Mouse (Mus musculus) 416B (cell line): ENCODE measurements at regions not wholly inside any gene's neighbourhood (a gene's known extent, or its start where the extent isn't known, plus 50 kb on each side); places are given as distances from the start of the nearest gene placed in this dataset.

Experiments
- DNase-seq: peaks from one replicate; pipeline ENCODE4 v3.0.0; 2011; ENCODE audit warnings: low read depth

- DNase-seq = no peak
Observed at GRCm38 (mm10) chr5:103309806-103310525, 98.8 kb upstream of the Mapk10 start.

DNA sequence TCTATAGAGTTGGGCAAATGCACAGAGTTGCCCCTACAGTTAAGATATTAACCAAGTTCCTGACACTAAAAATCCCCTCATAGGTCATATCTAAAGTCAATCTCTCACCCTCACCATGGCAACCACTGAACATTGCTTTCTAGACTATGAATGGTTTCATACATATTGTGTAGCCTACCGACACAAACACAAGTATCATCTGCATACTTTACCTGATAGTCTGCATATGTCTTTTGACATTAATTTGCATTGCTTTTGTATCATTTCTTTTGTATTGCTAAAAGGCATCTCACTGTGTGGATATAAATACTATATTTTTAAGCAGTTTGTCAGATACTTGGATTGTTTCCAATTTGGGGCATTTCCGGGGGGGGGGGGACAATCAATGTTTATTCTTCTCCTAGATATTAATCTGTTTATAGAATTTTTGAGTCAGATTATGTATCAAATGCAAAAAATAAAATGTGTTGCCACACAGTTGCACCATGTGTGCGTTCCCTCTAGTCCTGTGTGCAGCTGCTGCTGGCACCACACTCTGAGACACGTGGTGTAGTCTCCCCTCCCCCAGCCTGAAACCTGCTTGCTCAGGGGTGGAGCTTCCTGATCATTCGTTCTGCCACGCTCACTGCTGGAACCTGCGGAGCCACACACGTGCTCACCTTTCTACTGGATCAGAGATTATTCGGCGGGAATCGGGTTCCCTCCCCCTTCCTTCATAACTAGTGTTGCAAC, 94.7 kb upstream of the Mapk10 start:
- DNase-seq = no peak

DNA sequence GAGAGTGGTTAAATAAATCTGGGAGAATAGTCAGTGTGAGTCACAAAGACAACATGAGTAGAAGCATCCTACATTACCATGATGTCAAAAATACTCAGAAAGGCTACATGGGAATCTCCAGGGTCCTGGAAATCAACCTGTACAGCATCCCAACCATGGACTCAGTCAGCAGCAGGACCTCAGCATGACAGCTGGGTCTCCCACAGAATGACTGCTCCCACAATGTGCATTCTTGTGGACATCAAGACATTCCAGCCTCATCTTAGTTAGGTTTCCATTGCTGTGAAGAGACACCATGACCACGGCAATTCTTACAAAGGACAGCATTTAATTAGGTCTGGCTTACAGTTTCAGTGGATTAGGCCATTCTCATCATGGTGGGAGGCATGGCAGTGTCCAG, 93.8 kb upstream of the Mapk10 start:
- no peak for DNase-seq

DNA sequence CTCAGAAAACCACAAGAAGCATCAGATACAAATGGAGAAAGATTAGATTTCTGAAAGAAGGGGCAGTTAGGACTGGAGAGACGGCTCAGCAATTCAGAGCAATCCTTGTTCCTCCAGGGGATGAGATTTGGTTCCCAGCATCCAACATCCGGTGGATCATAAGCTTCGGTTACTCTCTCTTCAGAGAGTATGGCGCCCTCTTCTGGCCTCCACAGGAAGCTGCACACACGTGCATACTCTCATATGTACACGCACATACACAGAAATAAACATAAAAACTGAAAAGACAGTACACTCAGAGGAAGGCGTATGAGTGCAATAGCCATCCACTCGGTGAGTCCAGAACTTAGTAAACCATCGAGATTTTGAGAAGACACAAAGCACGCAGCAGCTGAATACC, 91.6 kb upstream of the Mapk10 start:
- no peak for DNase-seq

GRCm38 (mm10) chr5:103301303-103301702, 90.2 kb upstream of the Mapk10 start:
- no peak for DNase-seq

GRCm38 (mm10) chr5:103293953-103294352, 82.8 kb upstream of the Mapk10 start:
- DNase-seq = no peak

GRCm38 (mm10) chr5:103291691-103292090, 80.6 kb upstream of the Mapk10 start:
- DNase-seq = no peak

DNA sequence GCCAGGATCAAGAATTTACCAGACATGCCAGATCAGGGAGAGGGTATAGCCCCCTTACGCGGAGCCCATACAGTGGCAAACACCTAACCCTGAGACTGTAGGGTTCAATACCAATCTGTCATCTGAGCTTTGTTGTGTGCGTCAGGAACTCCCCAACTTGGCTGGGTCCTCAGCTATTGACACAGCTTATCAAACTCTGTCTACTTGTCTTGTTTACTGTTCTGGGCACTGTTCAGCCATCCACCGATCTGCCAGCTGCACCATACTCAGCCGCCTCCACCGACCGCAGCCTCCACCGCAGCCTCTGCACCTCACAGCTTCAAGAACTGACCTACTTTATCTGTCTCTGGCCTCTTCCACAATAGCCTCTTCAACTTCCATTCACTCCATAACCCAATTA, 80.1 kb upstream of the Mapk10 start:
- no peak for DNase-seq

DNA sequence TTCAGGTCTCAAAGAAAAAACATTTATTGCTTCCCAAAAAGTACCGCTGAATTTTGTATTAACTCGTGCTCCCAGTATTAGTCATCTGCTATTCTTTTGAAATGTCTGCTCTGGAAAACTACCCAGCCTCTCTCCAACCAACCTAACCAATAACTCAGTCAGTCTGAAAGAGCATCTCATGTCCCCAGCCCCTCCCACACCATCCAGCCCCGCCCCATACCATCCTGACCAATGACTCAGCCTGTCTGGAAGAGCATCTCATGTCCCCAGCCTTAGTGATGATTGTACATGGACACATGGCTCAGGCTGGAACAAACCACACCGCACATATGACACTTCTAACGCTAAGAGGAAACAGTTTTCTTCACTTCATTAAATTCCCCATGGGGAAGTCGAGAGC, 58.1 kb upstream of the Mapk10 start:
- no peak for DNase-seq

DNA sequence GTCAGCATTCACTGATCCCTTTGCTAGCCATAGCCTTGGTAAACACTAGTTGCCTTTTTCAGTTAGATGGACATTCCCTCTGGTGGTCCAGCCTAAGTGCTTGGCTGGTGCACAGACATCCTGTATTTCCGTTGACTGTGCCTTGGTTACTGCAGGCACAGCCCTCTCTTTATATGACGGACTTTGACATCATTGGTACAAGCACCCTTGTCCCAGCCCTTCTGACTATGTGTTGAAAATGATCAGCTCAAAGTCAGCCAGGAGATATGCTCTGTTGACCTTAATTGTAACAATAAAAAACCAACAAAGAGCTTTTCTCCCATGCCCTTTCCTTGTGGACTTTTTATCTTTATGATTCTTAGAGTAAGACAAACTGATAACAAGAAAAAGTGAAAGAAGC, 53.8 kb upstream of the Mapk10 start:
- DNase-seq = no peak

- DNase-seq = no peak
Observed at GRCm38 (mm10) chr5:103261406-103261805, 50.3 kb upstream of the Mapk10 start.
